Mouse (Mus musculus) CH12.LX (cell line): Measurements from ENCODE around the gene Pdcd6. TPM values are rescaled to one million over a fixed set of nuclear protein-coding genes. Genes with fewer than 3 reads are reported as not detected.
A peak's percentile ranks its signal among the peaks of the same experiment; 100 is the strongest.

Source experiments
- DNase-seq: peaks from one replicate; pipeline ENCODE4 v3.0.0-alpha.2; 2013; ENCODE audit errors: extremely low read depth
- H3K27ac ChIP-seq: 2 replicates; pipeline ENCODE4 v1.5.1; 2012; ENCODE audit warnings: low read depth, mild to moderate bottlenecking, control low read depth, moderate library complexity; ENCODE audit not compliant: insufficient read depth
- H3K27me3 ChIP-seq: replicated peaks from 2 replicates; pipeline ENCODE3; 2012; ENCODE audit warnings: inconsistent platforms
- H3K36me3 ChIP-seq, 2 experiments: replicated peaks in 1 of 2; 2 replicates each; pipeline versions ENCODE3 to v1.6.1; 2012; ENCODE audit warnings: inconsistent platforms in 1 of 2, low read length in 1 of 2, mild to moderate bottlenecking in 1 of 2, mixed read lengths in 1 of 2, moderate library complexity in 1 of 2; ENCODE audit not compliant: control insufficient read depth in 1 of 2, insufficient read depth in 1 of 2
- H3K4me1 ChIP-seq, 2 experiments: 2 replicates each; pipeline ENCODE4 v1.6.1; 2012; ENCODE audit warnings: inconsistent platforms in 1 of 2, moderate library complexity in 1 of 2; ENCODE audit not compliant: insufficient read depth in 2 of 2, control insufficient read depth in 1 of 2
- H3K4me2 ChIP-seq: 2 replicates; pipeline ENCODE4 v1.6.1; 2012; ENCODE audit warnings: low read depth, mild to moderate bottlenecking, control low read depth; ENCODE audit not compliant: poor library complexity, insufficient read depth, severe bottlenecking
- H3K4me3 ChIP-seq, 3 experiments: fragments of 150-350 bp in 1 of 3; sonication (generic) in 1 of 3; replicated peaks in 1 of 3; 2 replicates each; pipeline versions ENCODE3 to v1.5.1; 2011 to 2012; ENCODE audit warnings: low read depth in 2 of 3, low read length in 2 of 3, mild to moderate bottlenecking in 2 of 3, moderate library complexity in 2 of 3, control low read depth in 1 of 3, improper control_type of control experiment in 1 of 3, inconsistent platforms in 1 of 3, mixed read lengths in 1 of 3; ENCODE audit not compliant: poor library complexity in 1 of 3
- H3K79me2 ChIP-seq: replicated peaks from 2 replicates; pipeline ENCODE4 v1.6.1; 2012; ENCODE audit warnings: mild to moderate bottlenecking, moderate library complexity; ENCODE audit not compliant: control insufficient read depth, poor library complexity, insufficient read depth, severe bottlenecking; ENCODE audit errors: extremely low read depth
- H3K9ac ChIP-seq: 2 replicates; pipeline ENCODE4 v1.6.1; 2012; ENCODE audit warnings: low read depth, mild to moderate bottlenecking, control low read depth, moderate library complexity; ENCODE audit not compliant: insufficient read depth
- H3K9me3 ChIP-seq: replicated peaks from 2 replicates; pipeline ENCODE3; 2012; ENCODE audit warnings: low read length, inconsistent platforms, mixed read lengths
- BHLHE40 ChIP-seq: IDR thresholded peaks from 2 replicates; pipeline ENCODE4 v1.6.1; 2011; ENCODE audit warnings: mild to moderate bottlenecking, low read depth, low read length, improper control_type of control experiment
- CHD1 ChIP-seq: IDR thresholded peaks from 2 replicates; pipeline ENCODE4 v1.6.1; 2012; ENCODE audit warnings: low read depth, low read length, improper control_type of control experiment, inconsistent platforms
- CTCF ChIP-seq, 2 experiments: IDR thresholded peaks in 1 of 2; conservative IDR thresholded peaks in 1 of 2; 2 replicates each; pipeline ENCODE4 v1.5.1; 2011 to 2012; ENCODE audit warnings: low read depth in 2 of 2, low read length in 2 of 2, improper control_type of control experiment in 1 of 2, inconsistent platforms in 1 of 2, mild to moderate bottlenecking in 1 of 2, moderate library complexity in 1 of 2
- E2F4 ChIP-seq: IDR thresholded peaks from 2 replicates; pipeline ENCODE4 v1.6.1; 2011; ENCODE audit warnings: low read depth, low read length, improper control_type of control experiment; ENCODE audit not compliant: insufficient replicate concordance
- ELF1 ChIP-seq: IDR thresholded peaks from 2 replicates; pipeline ENCODE4 v1.6.1; 2014; ENCODE audit warnings: low read depth, mild to moderate bottlenecking, inconsistent platforms, low read length, improper control_type of control experiment
- EP300 ChIP-seq: IDR thresholded peaks from 2 replicates; pipeline ENCODE4 v1.6.1; 2011; ENCODE audit warnings: low read length, improper control_type of control experiment
- ETS1 ChIP-seq: conservative IDR thresholded peaks from 2 replicates; pipeline ENCODE4 v1.6.1; 2012; ENCODE audit warnings: low read depth, mild to moderate bottlenecking, inconsistent platforms, low read length, improper control_type of control experiment, moderate library complexity
- GABPA ChIP-seq: IDR thresholded peaks from 2 replicates; pipeline ENCODE4 v1.6.1; 2012; ENCODE audit warnings: low read depth, low read length, improper control_type of control experiment, inconsistent platforms; ENCODE audit not compliant: insufficient replicate concordance
- HCFC1 ChIP-seq: IDR thresholded peaks from 2 replicates; pipeline ENCODE4 v1.6.1; 2012; ENCODE audit warnings: low read depth, mild to moderate bottlenecking, inconsistent platforms, low read length, improper control_type of control experiment
- IRF4 ChIP-seq: IDR thresholded peaks from 2 replicates; pipeline ENCODE4 v1.6.1; 2014; ENCODE audit warnings: low read depth, mild to moderate bottlenecking, inconsistent platforms, low read length, improper control_type of control experiment
- KAT2A ChIP-seq: IDR thresholded peaks from 2 replicates; pipeline ENCODE4 v1.6.1; 2012; ENCODE audit warnings: low read length, improper control_type of control experiment, inconsistent platforms; ENCODE audit not compliant: insufficient replicate concordance
- MYC ChIP-seq: IDR thresholded peaks from 2 replicates; pipeline ENCODE4 v1.6.1; 2011; ENCODE audit warnings: low read depth, mild to moderate bottlenecking, improper control_type of control experiment, low read length
- RAD21 ChIP-seq: IDR thresholded peaks from 2 replicates; pipeline ENCODE4 v1.6.1; 2011; ENCODE audit warnings: low read depth, mild to moderate bottlenecking, low read length, improper control_type of control experiment, moderate library complexity
- SMC3 ChIP-seq: IDR thresholded peaks from 2 replicates; pipeline ENCODE4 v1.6.1; 2011; ENCODE audit warnings: low read depth, low read length, improper control_type of control experiment
- TBP ChIP-seq: conservative IDR thresholded peaks from 2 replicates; pipeline ENCODE4 v1.6.1; 2011; ENCODE audit warnings: low read depth, low read length, improper control_type of control experiment
- dilution Hi-C: fragments of 300-500 bp; cut with MboI; formaldehyde crosslinking; loops from 2 replicates; pipeline ENCODE4 v1.14.3; 2020; ENCODE audit warnings: low sequenced_read_pairs; ENCODE audit not compliant: extremely low pct_unique_long_range_greater_than_20kb, extremely low pct_ligation_motif_present
- in situ Hi-C: fragments of 300-500 bp; cut with MboI; formaldehyde crosslinking; loops from 3 replicates; pipeline ENCODE4 v1.14.3; 2019; ENCODE audit warnings: low sequenced_read_pairs, low pct_ligation_motif_present, low pct_unique_long_range_greater_than_20kb, mixed read lengths
- polyA plus RNA-seq: library from polyadenylated mRNA; unstranded; fragments of >175 nt; gene quantifications from 2 replicates; pipeline ENCODE4 v1.2.1, GENCODE M21; 2012; ENCODE audit warnings: low read depth; ENCODE audit not compliant: insufficient read length
- total RNA-seq, 2 experiments: library from RNA; depleted of rRNA; stranded (reverse); fragments of 300-350 nt in 1 of 2; fragments of >200 nt in 1 of 2; gene quantifications; 2 replicates each; pipeline ENCODE4 v1.2.3; 2012 to 2014

Gene Pdcd6
- total and polyA plus RNA-seq, 3 experiments: 124 to 213 (median 136) TPM

DNA sequence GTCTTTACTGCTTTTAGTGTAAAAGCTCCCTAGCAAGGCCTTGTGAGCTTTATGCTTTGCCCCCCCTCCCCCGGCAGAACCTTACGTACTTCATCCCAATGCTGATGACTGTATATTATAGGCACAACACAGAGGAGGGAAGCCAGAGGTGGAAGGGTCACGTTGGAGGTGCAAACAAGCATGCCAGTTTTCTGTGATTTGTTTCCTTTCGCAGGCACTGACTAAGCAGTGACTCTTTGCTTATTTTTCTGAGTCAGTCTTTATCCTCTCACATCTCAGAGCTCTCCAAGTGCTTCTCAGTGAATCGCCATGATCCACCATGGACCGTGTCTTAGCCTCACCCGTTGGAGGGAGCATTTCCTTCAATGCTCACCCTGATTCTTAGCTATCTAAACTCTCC is 21.0 kb downstream of the Pdcd6 start:
- DNase-seq: no peak
- H3K4me1 ChIP-seq: peaks cover 0 to 3% of the 10 kb centered on the region in 2 experiments; a peak in 1 of 4 replicates
- H3K27ac ChIP-seq: no peak overlapping the region
- dilution Hi-C loops (no loop called here), in situ Hi-C loops (loop anchor here (10.0 kb wide), 1 partner anchor 202 kb away; no protein-coding TSS in a partner anchor)
- no peak overlapping the region for H3K4me2 ChIP-seq
- peaks cover 0 to 2% of the 10 kb centered on the region in 2 experiments for H3K36me3 ChIP-seq
- no peaks in the 10 kb centered on the region for H3K9me3 ChIP-seq
- no peak overlapping the region for H3K4me3 ChIP-seq
- TF ChIP-seq IRF4 (no peak), CHD1 (no peak), ELF1 (no peak), TBP (no peak), GABPA (no peak), E2F4 (no peak), SMC3 (no peak), RAD21 (no peak), CTCF (conservative IDR thresholded peaks at IDR 0.05 in 1 of 2, IDR thresholded peaks at IDR 0.05 in 1 of 2; ENCODE audit: low read depth in 2 of 2, low read length in 2 of 2) (no peak)
- H3K79me2 ChIP-seq: no peaks in the 10 kb centered on the region
- H3K27me3 ChIP-seq: no peaks in the 10 kb centered on the region
- H3K9ac ChIP-seq: no peak overlapping the region

DNA sequence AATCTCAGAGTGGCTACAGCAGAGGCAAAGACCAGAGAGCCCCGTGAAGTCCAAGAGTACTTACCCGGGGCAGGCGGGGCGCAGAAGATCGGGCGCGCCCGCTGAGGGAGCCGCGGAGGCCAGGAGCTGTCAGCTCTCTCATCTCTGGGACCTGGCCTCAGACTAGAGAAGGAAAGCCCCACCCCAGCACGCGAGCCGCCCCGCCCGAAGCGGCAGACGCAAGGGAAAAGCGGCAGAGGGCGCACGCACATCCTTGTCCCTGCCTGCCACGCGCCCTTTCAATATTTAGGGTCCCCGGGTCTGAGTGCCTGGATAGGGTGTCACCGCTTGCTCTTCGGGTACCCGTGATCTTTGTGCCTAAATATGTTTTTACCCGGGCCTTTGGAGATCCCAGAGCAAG is 25.2 kb downstream of the Pdcd6 start, which contains the start of gene Ahrr:
Ahrr (minus strand) TSS at position 165 of the 400 bp plus-strand sequence.
- Histone ChIP-seq H3K4me2 (peak within 1 kb of the TSS; percentile 48), H3K79me2 (no peaks in the 10 kb centered on the region), H3K4me1 (no peaks in the 10 kb centered on the region), H3K27me3 (no peaks in the 10 kb centered on the region), H3K9ac (0 out of 2 replicates have a peak within 1 kb of the TSS, but pooled peaks have one; percentile 21), H3K27ac (no peak within 1 kb of the TSS), H3K4me3 (no peak within 1 kb of the TSS), H3K36me3 (no peaks in the 10 kb centered on the region), H3K9me3 (no peaks in the 10 kb centered on the region)
- dilution Hi-C loops: no loop called here
- peak; percentile 19 for DNase-seq
- in situ Hi-C loops: loop anchor here (10.0 kb wide), 1 partner anchor 197 kb away; no protein-coding TSS in a partner anchor
- TF ChIP-seq KAT2A (no peak), CTCF (conservative IDR thresholded peaks at IDR 0.05 in 1 of 2, IDR thresholded peaks at IDR 0.05 in 1 of 2; ENCODE audit: low read depth in 2 of 2, low read length in 2 of 2) (peak in 1 of 2 experiments; percentile 58; a peak in 2 of 4 replicates), BHLHE40 (peak; percentile 82), SMC3 (peak; percentile 40), HCFC1 (no peak), EP300 (no peak), ETS1 (no peak), MYC (no peak)
